Mouse (Mus musculus) bone marrow, adult 2 months (tissue): Measurements from ENCODE around the gene Anapc15-ps.

ENCODE experiments used
- CTCF ChIP-seq: fragments of 200-500 bp; IDR thresholded peaks from 2 replicates; pipeline ENCODE4 v1.5.1; 2011; ENCODE audit warnings: low read length, control low read depth; ENCODE audit not compliant: control insufficient read depth, insufficient read depth
- POLR2A ChIP-seq: fragments of 200-500 bp; IDR thresholded peaks from 2 replicates; pipeline ENCODE4 v1.6.1; 2011; ENCODE audit warnings: low read depth, mild to moderate bottlenecking, control low read depth, low read length, borderline replicate concordance; ENCODE audit not compliant: control insufficient read depth

- TF ChIP-seq POLR2A: no peak
- TF ChIP-seq CTCF: no peak
These were observed 43.9 kb upstream of the Anapc15-ps start for GRCm38 (mm10) chr10:95717106-95717680.
